Mouse (Mus musculus) hematopoietic stem cell, adult 5-6 weeks (primary cell): ENCODE data around the gene Fn3k. TPM values are rescaled to one million over a fixed set of nuclear protein-coding genes. Genes with fewer than 3 reads are reported as not detected.
A peak's percentile ranks its signal among the peaks of the same experiment; 100 is the strongest.

Experiments
- ATAC-seq, 2 experiments: fragments of 125-278 bp in 1 of 2; replicated peaks in 1 of 2; 2 replicates each; pipeline ENCODE4 v1.8.0; 2016 to 2017; ENCODE audit warnings: inconsistent platforms in 2 of 2, mild to moderate bottlenecking in 2 of 2, moderate number of reproducible peaks in 2 of 2, low read depth in 1 of 2, moderate TSS enrichment in 1 of 2; ENCODE audit not compliant: low FRiP score in 2 of 2, poor library complexity in 2 of 2, severe bottlenecking in 2 of 2, insufficient read depth in 1 of 2, low TSS enrichment in 1 of 2
- total RNA-seq: library from RNA; stranded (forward); fragments of 172-1452, 232-1000 nt; gene quantifications from 2 replicates; pipeline ENCODE4 v1.2.3, GENCODE M21; 2017

The Fn3k gene
- total RNA-seq: 1.1 and 1.8 TPM in 2 replicates

- ATAC-seq: peak; percentile 96 to 98
Observed at GRCm38 (mm10) chr11:121434156-121435155, at the start of gene Fn3k. TSS of gene Fn3k (plus strand) at chr11:121434913.

GRCm38 (mm10) chr11:121387750-121388553, 46.8 kb upstream of the Fn3k start, which contains the start of gene Rab40b:
TSS of gene Rab40b (minus strand) at chr11:121388251.
- peak; percentile 90 to 95 for ATAC-seq

- ATAC-seq: peak; percentile 10 to 30; a peak in 1 of 4 replicates
Observed at GRCm38 (mm10) chr11:121388554-121388945, 46.2 kb upstream of the Fn3k start.

GRCm38 (mm10) chr11:121390793-121391192, 43.9 kb upstream of the Fn3k start:
- no peak for ATAC-seq

GRCm38 (mm10) chr11:121392405-121392804, 42.3 kb upstream of the Fn3k start:
- no peak for ATAC-seq

- no peak for ATAC-seq
Observed at GRCm38 (mm10) chr11:121407366-121408155, 27.2 kb upstream of the Fn3k start.

- no peak for ATAC-seq
Observed at GRCm38 (mm10) chr11:121414762-121415161, 20.0 kb upstream of the Fn3k start.

GRCm38 (mm10) chr11:121415351-121415750, 19.4 kb upstream of the Fn3k start:
- no peak for ATAC-seq

GRCm38 (mm10) chr11:121417971-121418370, 16.7 kb upstream of the Fn3k start:
- ATAC-seq: no peak

GRCm38 (mm10) chr11:121418932-121419331, 15.8 kb upstream of the Fn3k start:
- no peak for ATAC-seq

- ATAC-seq: no peak
Observed at GRCm38 (mm10) chr11:121420379-121420778, 14.3 kb upstream of the Fn3k start.

GRCm38 (mm10) chr11:121420830-121421552, 13.7 kb upstream of the Fn3k start, which contains the start of gene Fn3krp:
TSS of gene Fn3krp (plus strand) at chr11:121421401.
- ATAC-seq: peak; percentile 97 to 99

- peak; percentile 30 to 38 for ATAC-seq
Observed at GRCm38 (mm10) chr11:121421553-121422173, 13.1 kb upstream of the Fn3k start.

GRCm38 (mm10) chr11:121433397-121433796, 1.3 kb upstream of the Fn3k start:
- peak in 1 of 2 experiments; percentile 3; a peak in 1 of 4 replicates for ATAC-seq

- no peak for ATAC-seq
Observed at GRCm38 (mm10) chr11:121437236-121437635, 2.5 kb downstream of the Fn3k start.

GRCm38 (mm10) chr11:121439686-121440292, 5.1 kb downstream of the Fn3k start:
- ATAC-seq: no peak
